In genomic region chr6:120185012-120185730, GRCm38 (mm10) we compare ENCODE assay signal across 26 mouse cellular contexts.
DNase-seq lines count a peak whose midpoint lies in the region; ATAC-seq and TF ChIP-seq lines count a peak whose summit lies in the region.
"Had no signal": no experiment of that assay in that cellular context is flagged by ENCODE, and none has a peak within 500 bp of the region (broad histone marks: within the 10 kb centered on the region; RNA-seq: fewer than 3 reads in every experiment).

No protein-coding gene starts in this region.

- no peak overlapping the region for H3K9ac ChIP-seq in forebrain, embryonic 14.5 days (ENCODE audit: low read length)
- H3K9ac ChIP-seq in heart, embryonic 14.5 days (ENCODE audit: low read length): peak overlapping the region; percentile 30; the same call in 1 of the 2 replicates
- H3K9ac ChIP-seq in ES-Bruce4 (ENCODE audit: low read depth, poor library complexity, severe bottlenecking): 0 out of 2 replicates have a peak overlapping the region, but pooled peaks have one; percentile 0
- H3K9ac ChIP-seq: embryonic facial prominence, embryonic 15.5 days; forebrain, embryonic 13.5 days; hindbrain, embryonic 15.5 days; liver, embryonic 15.5 days; lung, embryonic 14.5 days; neural tube, embryonic 15.5 days had no signal

- intact Hi-C loops in heart, postnatal 14 days (cut with DNase I): loop anchor here (5.0 kb wide), 1 partner anchor 33 kb away; no protein-coding TSS in a partner anchor

- ATAC-seq in forebrain, embryonic 14.5 days: no peak
- no peak for ATAC-seq in heart, embryonic 14.5 days (ENCODE audit: insufficient number of reproducible peaks, insufficient read depth, low FRiP score, low read depth)
- ATAC-seq: forebrain, embryonic 13.5 days; inflammation-experienced regulatory T-cells, adult 6 months had no signal

- no peak overlapping the region for H3K4me3 ChIP-seq in forebrain, embryonic 10.5 days
- no peak overlapping the region for H3K4me3 ChIP-seq in forebrain, embryonic 14.5 days (ENCODE audit: low read depth, low read length)
- no peak overlapping the region for H3K4me3 ChIP-seq in heart, embryonic 14.5 days (ENCODE audit: control insufficient read depth in 1 of 2, insufficient read depth in 1 of 2, low read depth in 1 of 2, low read length in 2 of 2)
- H3K4me3 ChIP-seq in ES-Bruce4 (ENCODE audit: low read depth, low read length): 0 out of 2 replicates have a peak overlapping the region, but pooled peaks have one; percentile 3
- no peak overlapping the region for H3K4me3 ChIP-seq in limb, embryonic 10.5 days
- H3K4me3 ChIP-seq: embryonic facial prominence, embryonic 10.5 days; embryonic facial prominence, embryonic 15.5 days; forebrain, embryonic 13.5 days; hindbrain, embryonic 15.5 days; liver, embryonic 15.5 days; neural tube, embryonic 15.5 days had no signal

- 90% methylated on average over 12 of the region's 12 CpGs for WGBS in forebrain, embryonic 10.5 days
- WGBS in forebrain, embryonic 14.5 days: 96% methylated on average over 11 of the region's 12 CpGs
- WGBS in heart, embryonic 14.5 days: 77% methylated on average over 12 of the region's 12 CpGs
- 89% methylated on average over 12 of the region's 12 CpGs for WGBS in limb, embryonic 10.5 days

- no peak overlapping the region for H3K4me2 ChIP-seq in forebrain, embryonic 14.5 days (ENCODE audit: low read length)
- no peak overlapping the region for H3K4me2 ChIP-seq in heart, embryonic 14.5 days (ENCODE audit: low read length)
- H3K4me2 ChIP-seq: embryonic facial prominence, embryonic 15.5 days; forebrain, embryonic 13.5 days; hindbrain, embryonic 15.5 days; liver, embryonic 15.5 days; lung, embryonic 14.5 days; neural tube, embryonic 15.5 days had no signal

- TF ChIP-seq POLR2A in ES-Bruce4 (IDR thresholded peaks at IDR 0.05; ENCODE audit: insufficient read depth, low read length): no peak

- H3K9me3 ChIP-seq in forebrain, embryonic 10.5 days: no peaks in the 10 kb centered on the region
- no peaks in the 10 kb centered on the region for H3K9me3 ChIP-seq in forebrain, embryonic 14.5 days (replicated peaks; ENCODE audit: control insufficient read depth, low read length)
- no peaks in the 10 kb centered on the region for H3K9me3 ChIP-seq in heart, embryonic 14.5 days (ENCODE audit: control insufficient read depth, low read length)
- H3K9me3 ChIP-seq in ES-Bruce4 (replicated peaks; ENCODE audit: control insufficient read depth, insufficient read depth, low read length, poor library complexity, severe bottlenecking): no peaks in the 10 kb centered on the region
- no peaks in the 10 kb centered on the region for H3K9me3 ChIP-seq in limb, embryonic 10.5 days (replicated peaks)
- H3K9me3 ChIP-seq: embryonic facial prominence, embryonic 10.5 days; embryonic facial prominence, embryonic 15.5 days; forebrain, embryonic 13.5 days; hindbrain, embryonic 15.5 days; liver, embryonic 15.5 days; neural tube, embryonic 15.5 days had no signal

- no peaks in the 10 kb centered on the region for H3K36me3 ChIP-seq in forebrain, embryonic 10.5 days (replicated peaks)
- H3K36me3 ChIP-seq in forebrain, embryonic 14.5 days (ENCODE audit: control insufficient read depth, insufficient read depth, low read length): no peaks in the 10 kb centered on the region
- H3K36me3 ChIP-seq in heart, embryonic 14.5 days (ENCODE audit: control insufficient read depth, insufficient read depth, low read length): no peaks in the 10 kb centered on the region
- H3K36me3 ChIP-seq in ES-Bruce4 (ENCODE audit: control insufficient read depth, insufficient read depth, low read length, poor library complexity, severe bottlenecking): no peaks in the 10 kb centered on the region
- no peaks in the 10 kb centered on the region for H3K36me3 ChIP-seq in limb, embryonic 10.5 days
- H3K36me3 ChIP-seq: embryonic facial prominence, embryonic 10.5 days; embryonic facial prominence, embryonic 15.5 days; hindbrain, embryonic 15.5 days; liver, embryonic 15.5 days; neural tube, embryonic 15.5 days had no signal

- peaks cover 36% of the 10 kb centered on the region for H3K27me3 ChIP-seq in forebrain, embryonic 10.5 days (ENCODE audit: poor library complexity, severe bottlenecking)
- H3K27me3 ChIP-seq in forebrain, embryonic 14.5 days (replicated peaks; ENCODE audit: control insufficient read depth, insufficient read depth, low read length): no peaks in the 10 kb centered on the region
- no peaks in the 10 kb centered on the region for H3K27me3 ChIP-seq in heart, embryonic 14.5 days (ENCODE audit: control insufficient read depth, insufficient read depth, low read length)
- H3K27me3 ChIP-seq in ES-Bruce4 (ENCODE audit: control insufficient read depth, insufficient read depth, low read length, poor library complexity, severe bottlenecking): no peaks in the 10 kb centered on the region
- H3K27me3 ChIP-seq in limb, embryonic 10.5 days (ENCODE audit: low read depth, poor library complexity, severe bottlenecking): peaks cover 14% of the 10 kb centered on the region; the same call in 1 of the 2 replicates
- H3K27me3 ChIP-seq: embryonic facial prominence, embryonic 15.5 days; neural tube, embryonic 15.5 days had no signal

- peak overlapping the region; percentile 52; the same call in 1 of the 2 replicates for H3K27ac ChIP-seq in forebrain, embryonic 10.5 days
- H3K27ac ChIP-seq in forebrain, embryonic 14.5 days (ENCODE audit: low read depth, low read length): no peak overlapping the region
- H3K27ac ChIP-seq in heart, embryonic 14.5 days (replicated peaks in 1 of 2; ENCODE audit: control insufficient read depth in 1 of 2, insufficient read depth in 1 of 2, low read depth in 2 of 2, low read length in 2 of 2): peak overlapping the region in 1 of 2 experiments; percentile 43; a peak in 1 of 4 replicates
- peak overlapping the region; percentile 28 for H3K27ac ChIP-seq in ES-Bruce4 (ENCODE audit: insufficient read depth, low read length)
- H3K27ac ChIP-seq in limb, embryonic 10.5 days: 0 out of 2 replicates have a peak overlapping the region, but pooled peaks have one; percentile 31
- H3K27ac ChIP-seq: embryonic facial prominence, embryonic 10.5 days; embryonic facial prominence, embryonic 15.5 days; forebrain, embryonic 13.5 days; hindbrain, embryonic 15.5 days; liver, embryonic 15.5 days; neural tube, embryonic 15.5 days had no signal

- no peak for TF ChIP-seq CTCF in ES-Bruce4 (IDR thresholded peaks at IDR 0.05; ENCODE audit: low read depth, low read length)

- DNase-seq in forebrain, embryonic 10.5 days (ENCODE audit: extremely low spot score, low spot score): no peak
- no peak for DNase-seq in forebrain, embryonic 14.5 days (ENCODE audit: low spot score)
- no peak for DNase-seq in heart, postnatal 14 days
- no peak for DNase-seq in limb, embryonic 10.5 days (ENCODE audit: low spot score)
- DNase-seq in neural tube, embryonic 10.5 days (ENCODE audit: extremely low spot score, low spot score): no peak
- DNase-seq: adrenal gland, postnatal 10 days; cerebellum, adult 8-10 months; cerebellum, postnatal 25 days; kidney, adult 11 months; kidney, postnatal 14 days; layer of hippocampus, adult 9-11 months; liver; lung, embryonic 14.5 days; lung, postnatal 14 days; midbrain, embryonic 14.5 days; retina, postnatal 1 day; right cerebral cortex, postnatal 25 days had no signal

- H3K4me1 ChIP-seq in forebrain, embryonic 10.5 days: peaks cover 26% of the 10 kb centered on the region
- H3K4me1 ChIP-seq in forebrain, embryonic 14.5 days (ENCODE audit: control insufficient read depth, insufficient read depth, low read length): peaks cover 9% of the 10 kb centered on the region; the same call in 1 of the 2 replicates
- H3K4me1 ChIP-seq in heart, embryonic 14.5 days (ENCODE audit: control insufficient read depth in 2 of 2, insufficient read depth in 2 of 2, low read length in 2 of 2): peaks cover 24 to 37% of the 10 kb centered on the region in 2 experiments
- peaks cover 14% of the 10 kb centered on the region for H3K4me1 ChIP-seq in ES-Bruce4 (ENCODE audit: control insufficient read depth, insufficient read depth, low read length)
- peaks cover 27% of the 10 kb centered on the region for H3K4me1 ChIP-seq in limb, embryonic 10.5 days

- TF ChIP-seq EP300 in ES-Bruce4 (IDR thresholded peaks at IDR 0.05; ENCODE audit: insufficient read depth, low read depth, low read length): 0 out of 2 replicates have a peak, but pooled peaks have one; percentile 20
